Mouse (Mus musculus) urinary bladder, postnatal 10 days (tissue): ENCODE results near the gene Mmrn1.

Source experiments
- DNase-seq: peaks from one replicate; pipeline ENCODE4 v3.0.0; 2022; ENCODE audit warnings: low spot score

The Mmrn1 gene

GRCm38 (mm10) chr6:60993386-60994108, 68.8 kb downstream of the Mmrn1 start:
- no peak for DNase-seq

DNA sequence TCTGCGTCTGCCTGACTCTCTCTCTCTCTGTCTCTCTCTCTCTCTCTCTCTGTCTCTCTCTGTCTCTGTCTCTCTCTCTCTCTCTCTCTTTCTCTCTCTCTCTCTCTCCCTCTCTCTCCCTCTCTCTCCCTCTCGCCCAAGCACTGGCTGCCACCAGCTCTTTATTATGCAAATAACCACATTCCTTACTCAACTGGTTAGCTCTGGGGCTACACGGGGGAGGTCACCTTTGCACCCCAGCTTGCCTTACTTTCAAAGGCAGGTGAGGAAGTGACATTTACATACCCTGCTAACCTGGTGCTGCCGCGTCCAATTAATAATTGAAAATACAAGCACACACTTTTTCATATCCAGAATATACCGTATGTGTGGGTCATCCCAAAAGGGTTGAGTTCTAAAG, 69.3 kb downstream of the Mmrn1 start:
- DNase-seq, result no peak

- DNase-seq, result no peak
These were observed 69.7 kb downstream of the Mmrn1 start for GRCm38 (mm10) chr6:60994521-60994920.

DNA sequence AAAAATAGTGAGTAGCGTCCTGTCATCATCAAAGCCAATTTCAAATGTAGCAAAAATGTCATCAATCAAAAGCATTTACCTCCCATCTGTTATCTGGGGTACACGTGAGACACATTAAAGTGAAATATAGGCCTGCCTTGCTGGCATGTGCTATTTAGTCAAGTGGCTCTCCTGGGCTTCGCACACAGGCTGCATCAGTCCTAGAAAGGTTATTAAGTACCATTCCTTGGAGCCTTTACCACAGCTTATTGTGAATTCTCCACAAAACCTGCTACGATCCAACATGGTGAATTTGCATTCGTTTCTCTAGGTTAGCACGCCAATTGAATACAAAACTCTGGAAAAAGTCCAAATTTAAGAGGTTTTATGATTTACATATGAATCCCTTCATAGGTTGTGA, 70.8 kb downstream of the Mmrn1 start:
- no peak for DNase-seq

GRCm38 (mm10) chr6:60996328-60996727, 71.6 kb downstream of the Mmrn1 start:
- DNase-seq, result no peak

GRCm38 (mm10) chr6:61001003-61001790, 76.4 kb downstream of the Mmrn1 start:
- DNase-seq, result no peak

DNA sequence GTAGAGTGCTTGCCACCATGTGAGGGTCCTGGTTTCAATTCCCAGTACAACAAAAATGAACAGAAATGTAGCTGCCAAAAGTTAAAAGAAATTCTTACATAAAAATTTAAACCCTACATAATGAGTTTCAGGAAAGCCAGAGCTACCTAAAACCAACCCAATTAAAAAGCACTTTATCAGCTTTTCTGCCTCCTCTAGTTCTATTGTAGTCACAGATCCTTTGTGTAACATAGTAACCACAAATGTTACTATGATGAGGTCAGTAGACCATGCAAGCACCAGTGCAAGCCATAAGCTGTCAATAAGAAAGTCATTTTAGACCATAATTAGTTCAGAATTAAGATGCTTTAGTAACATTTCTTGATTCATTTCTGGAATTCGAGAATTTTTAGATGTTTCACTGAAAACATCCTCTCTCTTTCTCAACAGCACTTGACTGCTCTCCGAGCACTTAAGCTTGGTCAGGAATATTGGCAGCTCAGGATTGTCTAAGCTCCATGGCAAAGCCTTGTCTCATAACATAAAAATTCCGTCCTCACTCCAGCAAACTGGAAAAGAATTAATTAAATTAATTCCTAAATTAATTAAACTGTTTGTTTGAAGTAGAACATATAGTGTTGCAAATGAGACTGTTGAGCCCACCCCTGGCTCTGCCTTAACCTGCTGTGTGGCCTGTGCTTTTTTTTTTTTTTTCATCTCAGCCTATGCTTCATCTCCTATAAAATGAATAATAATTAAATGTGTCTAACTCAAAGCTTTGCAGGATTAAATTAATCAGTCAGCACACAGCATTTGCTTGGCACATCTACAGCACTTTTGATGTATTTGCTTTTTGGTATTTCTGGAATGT, 79.4 kb downstream of the Mmrn1 start:
- no peak for DNase-seq

- no peak for DNase-seq
These were observed 89.0 kb downstream of the Mmrn1 start for GRCm38 (mm10) chr6:61013780-61014179.

DNA sequence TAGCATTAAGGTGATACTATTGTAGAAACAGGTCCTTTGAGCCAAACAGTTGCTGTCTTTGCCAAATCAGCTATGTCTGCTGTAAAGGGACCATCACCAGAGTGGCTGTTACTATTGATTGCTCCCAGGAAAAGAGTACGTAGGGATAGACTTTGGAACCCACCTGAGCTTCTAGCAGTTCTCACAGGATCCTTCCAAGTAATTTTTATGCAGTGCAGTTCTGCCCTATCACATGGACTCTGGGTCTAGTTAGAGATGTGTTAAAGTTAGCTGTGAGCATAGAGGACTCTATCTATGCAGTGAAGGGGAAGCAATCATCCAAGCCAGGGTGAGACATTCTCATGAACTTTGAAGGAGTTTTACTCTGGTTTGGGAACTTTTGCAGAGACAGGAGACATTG, 94.9 kb downstream of the Mmrn1 start:
- DNase-seq, result no peak

GRCm38 (mm10) chr6:61020995-61021394, 96.2 kb downstream of the Mmrn1 start:
- no peak for DNase-seq

DNA sequence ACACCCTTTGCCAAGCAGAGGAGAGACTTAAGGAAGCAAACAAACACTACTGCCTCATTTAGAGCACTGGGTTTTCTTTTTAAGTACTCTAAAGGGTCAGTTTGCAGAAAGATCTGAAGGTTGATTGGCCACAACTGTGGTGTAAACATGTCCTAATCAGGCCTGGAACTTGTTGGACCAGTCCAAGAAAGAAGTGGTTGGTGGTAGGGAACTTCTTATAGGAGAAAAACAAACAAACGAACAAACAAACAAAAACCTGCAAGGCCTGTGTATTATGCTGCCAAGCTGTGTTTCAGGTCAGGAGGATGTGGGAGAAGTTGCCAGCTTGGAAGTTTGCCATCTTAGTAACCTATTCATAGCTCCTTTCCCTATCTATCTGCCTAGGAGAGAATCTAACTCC, 108.5 kb downstream of the Mmrn1 start:
- DNase-seq, result no peak
